Mouse (Mus musculus): Measurements from ENCODE around the gene 4930595M18Rik. TPM values are rescaled to one million over a fixed set of nuclear protein-coding genes. Genes with fewer than 3 reads are reported as not detected.

The 4930595M18Rik gene
- not detected in 2 replicates for polyA plus RNA-seq (2015; fragmentation: Nextera tagmentation; extraction: Ambion mirVana)

DNA sequence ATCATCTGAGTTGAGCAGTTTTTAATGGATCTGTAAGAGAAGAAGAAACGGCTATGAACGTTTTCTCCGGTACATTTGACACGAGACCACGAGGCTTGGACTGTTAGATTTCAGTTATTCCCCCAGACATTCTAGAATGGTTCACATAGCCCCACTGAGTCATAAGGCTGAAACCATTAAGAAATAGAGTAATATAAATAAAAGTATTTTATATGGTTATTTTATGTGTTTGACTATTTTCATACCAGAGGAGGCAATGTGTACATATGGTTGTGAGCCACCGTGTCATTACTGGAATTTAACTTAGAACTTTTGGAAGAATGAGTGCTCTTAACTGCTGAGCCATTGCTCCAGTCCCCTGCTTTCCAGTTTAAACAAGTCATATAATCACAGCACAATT is at the start of gene 4930595M18Rik:
TSS of gene 4930595M18Rik (minus strand) at position 101 of the 400 bp plus-strand sequence.
- no peaks in the 10 kb centered on the region for H3K4me1 ChIP-seq (ENCODE audit: insufficient read depth, low read depth, low read length)
- no peak within 1 kb of the TSS for H3K4me3 ChIP-seq (ENCODE audit: low read depth, low read length)
- TF ChIP-seq CTCF (IDR thresholded peaks at IDR 0.05) (no peak), EP300 (IDR thresholded peaks at IDR 0.05) (no peak)
- no peak within 1 kb of the TSS for H3K27ac ChIP-seq (ENCODE audit: low read length)
- ATAC-seq (no peak), DNase-seq (ENCODE audit: low spot score) (no peak)
- H3K9me3 ChIP-seq (ENCODE audit: low read length): no peaks in the 10 kb centered on the region
- no peak within 1 kb of the TSS for H3K4me2 ChIP-seq (replicated peaks; ENCODE audit: low read depth, low read length)
- H3K9ac ChIP-seq (replicated peaks; ENCODE audit: low read depth): no peak within 1 kb of the TSS
- no peaks in the 10 kb centered on the region for H3K27me3 ChIP-seq (replicated peaks; ENCODE audit: insufficient read depth, low read length)
- WGBS: 83% methylated on average over 6 of the region's 6 CpGs
- no peaks in the 10 kb centered on the region for H3K36me3 ChIP-seq (ENCODE audit: insufficient read depth, low read length)

DNA sequence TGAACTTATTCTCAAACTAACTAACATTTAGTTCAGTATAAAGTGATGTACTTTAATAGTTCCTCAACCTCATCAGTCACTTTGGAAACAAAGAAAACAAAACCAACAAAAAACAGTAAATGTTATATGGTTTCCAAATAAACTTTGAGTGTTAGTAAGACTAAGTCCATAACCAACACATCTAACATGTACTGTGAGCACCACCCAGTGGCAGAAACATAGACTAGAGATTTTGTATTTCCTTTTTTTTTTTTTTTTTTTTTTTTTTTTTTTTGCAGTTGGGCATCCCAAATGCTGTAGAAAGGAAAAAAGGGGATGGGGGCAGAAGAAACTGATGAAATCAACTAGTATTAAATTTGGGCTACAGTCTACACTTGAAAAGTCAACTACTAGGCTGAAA is 14.6 kb upstream of the 4930595M18Rik start:
- Histone ChIP-seq H3K9ac (replicated peaks; ENCODE audit: low read depth) (no peak overlapping the region), H3K27me3 (replicated peaks; ENCODE audit: insufficient read depth, low read length) (no peaks in the 10 kb centered on the region), H3K9me3 (ENCODE audit: low read length) (no peaks in the 10 kb centered on the region), H3K4me3 (ENCODE audit: low read depth, low read length) (no peak overlapping the region), H3K36me3 (ENCODE audit: insufficient read depth, low read length) (no peaks in the 10 kb centered on the region), H3K4me1 (ENCODE audit: insufficient read depth, low read depth, low read length) (no peaks in the 10 kb centered on the region), H3K4me2 (replicated peaks; ENCODE audit: low read depth, low read length) (no peak overlapping the region), H3K27ac (ENCODE audit: low read length) (no peak overlapping the region)
- ATAC-seq: no peak
- TF ChIP-seq EP300 (IDR thresholded peaks at IDR 0.05): no peak
- peak; percentile 16; the same call in 1 of the 2 replicates for TF ChIP-seq CTCF (IDR thresholded peaks at IDR 0.05)
- DNase-seq (ENCODE audit: low spot score): peak; percentile 4

Measured in lung, postnatal 0 days (tissue).